Mouse (Mus musculus): ENCODE results near the gene Gm5926.
"Not testable (repeated sequence)": the region's sequence is repeated elsewhere in the genome, so short reads cannot be mapped to it uniquely, and the experiment has no call there.

Gm5926 gene

GRCm38 (mm10) chrX:32650416-32650815, at the start of gene Gm5926:
TSS of gene Gm5926 (plus strand) at chrX:32650716.
- DNase-seq (ENCODE audit: low read depth), result not testable (repeated sequence)

GRCm38 (mm10) chrX:32601008-32601407, 49.5 kb upstream of the Gm5926 start:
- not testable (repeated sequence) for DNase-seq (ENCODE audit: low read depth)

- not testable (repeated sequence) for DNase-seq (ENCODE audit: low read depth)
Measured at GRCm38 (mm10) chrX:32601425-32601824, 49.1 kb upstream of the Gm5926 start.
